Mouse (Mus musculus) stomach, postnatal 0 days (tissue): ENCODE data around the gene Osbpl8. TPM values are rescaled to one million over a fixed set of nuclear protein-coding genes. Genes with fewer than 3 reads are reported as not detected.
A peak's percentile ranks its signal among the peaks of the same experiment; 100 is the strongest.

Experiments used
- ATAC-seq: fragments of 200-750 bp; cut with Nextera tagmentation; 2 replicates; pipeline ENCODE4 v1.8.0; 2017; ENCODE audit not compliant: low FRiP score, low TSS enrichment
- DNase-seq: peaks from one replicate; pipeline ENCODE4 v3.0.0-alpha.2; 2016; ENCODE audit warnings: low spot score
- H3K27ac ChIP-seq: fragments of 300-500 bp; sonication (generic); replicated peaks from 2 replicates; pipeline ENCODE4 v1.5.1; 2014; ENCODE audit warnings: mild to moderate bottlenecking, control low read depth
- H3K27me3 ChIP-seq: fragments of 300-500 bp; sonication (generic); 2 replicates; pipeline ENCODE4 v1.6.1; 2014; ENCODE audit warnings: low read length; ENCODE audit not compliant: control insufficient read depth, insufficient read depth
- H3K36me3 ChIP-seq: fragments of 300-500 bp; sonication (generic); 2 replicates; pipeline ENCODE4 v1.6.1; 2014; ENCODE audit warnings: low read length, mixed read lengths; ENCODE audit not compliant: control insufficient read depth, insufficient read depth
- H3K4me1 ChIP-seq: fragments of 300-500 bp; sonication (generic); replicated peaks from 2 replicates; pipeline ENCODE4 v1.6.1; 2014; ENCODE audit warnings: antibody characterized with exemption; ENCODE audit not compliant: control insufficient read depth, insufficient read depth
- H3K4me2 ChIP-seq: fragments of 300-500 bp; sonication (generic); replicated peaks from 2 replicates; pipeline ENCODE4 v1.6.1; 2014; ENCODE audit warnings: low read depth, mild to moderate bottlenecking, control low read depth, moderate library complexity
- H3K4me3 ChIP-seq: fragments of 300-500 bp; sonication (generic); 2 replicates; pipeline ENCODE4 v1.5.1; 2014; ENCODE audit warnings: low read depth, low read length, control low read depth
- H3K9ac ChIP-seq: fragments of 300-500 bp; sonication (generic); 2 replicates; pipeline ENCODE4 v1.6.1; 2014; ENCODE audit warnings: mild to moderate bottlenecking, low read length, control low read depth, mixed read lengths
- H3K9me3 ChIP-seq: fragments of 300-500 bp; sonication (generic); 2 replicates; pipeline ENCODE4 v1.6.1; 2016; ENCODE audit warnings: low read length; ENCODE audit not compliant: control insufficient read depth
- CTCF ChIP-seq: IDR thresholded peaks from 2 replicates; pipeline ENCODE4 v1.5.1; 2016; ENCODE audit warnings: antibody characterized with exemption, low read depth, mild to moderate bottlenecking, moderate library complexity
- EP300 ChIP-seq: optimal IDR thresholded peaks from 2 replicates; pipeline ENCODE3; 2016; ENCODE audit warnings: antibody characterized with exemption
- WGBS: fragments of 180-500 bp; shearing (Covaris S2); extraction: QIAGEN DNeasy Blood & Tissue Kit; methylation state at CpG from one replicate; pipeline ENCODE4 v1.1.7; 2014; 5-methylcytosine and 5-hydroxymethylcytosine counted together
- polyA plus RNA-seq: library from polyadenylated mRNA; unstranded; fragments of >200 nt; fragmentation: Nextera tagmentation; extraction: Ambion mirVana; gene quantifications from 2 replicates; pipeline ENCODE4 v1.2.1, GENCODE M21; 2015

Osbpl8 gene
- 4.5 and 5.1 TPM in 2 replicates for polyA plus RNA-seq

GRCm38 (mm10) chr10:111164304-111165218, at the start of gene Osbpl8:
Osbpl8 (plus strand) TSS chr10:111164752.
- no peaks in the 10 kb centered on the region for H3K27me3 ChIP-seq
- H3K4me1 ChIP-seq: no peaks in the 10 kb centered on the region
- peak within 1 kb of the TSS; percentile 84 for H3K4me2 ChIP-seq
- peak within 1 kb of the TSS; percentile 89 for H3K4me3 ChIP-seq
- DNase-seq: peak; percentile 99
- H3K9ac ChIP-seq: peak within 1 kb of the TSS; percentile 95
- peak; percentile 97 for ATAC-seq
- no peak; the same call in 1 of the 2 replicates for TF ChIP-seq CTCF
- TF ChIP-seq EP300: no peak
- peak within 1 kb of the TSS; percentile 93 for H3K27ac ChIP-seq
- WGBS: under 1% methylated on average over 56 of the region's 84 CpGs
- H3K9me3 ChIP-seq: no peaks in the 10 kb centered on the region
- H3K36me3 ChIP-seq: no peaks in the 10 kb centered on the region

DNA sequence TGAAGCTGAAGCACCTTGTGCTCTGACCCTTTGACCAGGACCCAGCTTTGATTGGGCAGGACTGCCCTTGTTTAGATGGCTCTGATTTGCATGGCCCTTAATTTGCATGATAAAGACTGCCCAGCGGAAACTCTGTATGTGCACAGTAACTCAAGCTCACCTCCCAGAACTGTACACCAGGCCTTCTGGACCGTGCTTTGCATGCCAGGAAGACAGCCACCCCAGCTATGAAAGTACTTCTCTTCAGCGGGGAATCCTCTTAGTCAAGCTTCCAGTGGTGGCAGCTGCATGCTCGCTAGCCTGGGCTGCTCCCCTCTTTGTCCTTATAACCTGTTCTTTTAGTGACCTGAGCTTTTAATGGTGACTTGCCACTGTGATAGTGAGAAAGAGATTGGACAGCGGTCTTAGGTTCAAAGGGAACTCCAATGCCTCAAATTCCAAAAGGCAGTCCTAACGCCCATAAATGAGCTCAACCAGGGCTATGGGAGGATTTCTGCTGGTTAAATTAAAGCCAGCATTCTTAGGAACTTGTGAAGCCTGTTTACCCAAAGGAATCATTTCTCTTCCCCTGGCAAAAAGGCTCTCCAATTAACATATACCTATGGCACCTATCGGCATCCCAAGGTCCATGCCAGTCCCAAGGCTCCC, 47.2 kb upstream of the Osbpl8 start:
- no peaks in the 10 kb centered on the region for H3K36me3 ChIP-seq
- H3K4me3 ChIP-seq: no peak overlapping the region
- no peak overlapping the region for H3K27ac ChIP-seq
- H3K9ac ChIP-seq: no peak overlapping the region
- TF ChIP-seq EP300: no peak
- no peak for TF ChIP-seq CTCF
- H3K4me2 ChIP-seq: no peak overlapping the region
- H3K4me1 ChIP-seq: no peaks in the 10 kb centered on the region
- no peaks in the 10 kb centered on the region for H3K27me3 ChIP-seq
- no peaks in the 10 kb centered on the region for H3K9me3 ChIP-seq
- WGBS: 66% methylated on average over 7 of the region's 7 CpGs
- ATAC-seq (no peak), DNase-seq (no peak)

GRCm38 (mm10) chr10:111118292-111118691, 46.3 kb upstream of the Osbpl8 start:
- no peak for TF ChIP-seq CTCF
- no peak for TF ChIP-seq EP300
- Histone ChIP-seq H3K4me1 (no peaks in the 10 kb centered on the region), H3K9ac (no peak overlapping the region), H3K4me2 (no peak overlapping the region), H3K36me3 (no peaks in the 10 kb centered on the region), H3K9me3 (no peaks in the 10 kb centered on the region), H3K27me3 (no peaks in the 10 kb centered on the region), H3K27ac (no peak overlapping the region), H3K4me3 (no peak overlapping the region)
- ATAC-seq (no peak), DNase-seq (no peak)
- WGBS: 80% methylated on average over 9 of the region's 9 CpGs

DNA sequence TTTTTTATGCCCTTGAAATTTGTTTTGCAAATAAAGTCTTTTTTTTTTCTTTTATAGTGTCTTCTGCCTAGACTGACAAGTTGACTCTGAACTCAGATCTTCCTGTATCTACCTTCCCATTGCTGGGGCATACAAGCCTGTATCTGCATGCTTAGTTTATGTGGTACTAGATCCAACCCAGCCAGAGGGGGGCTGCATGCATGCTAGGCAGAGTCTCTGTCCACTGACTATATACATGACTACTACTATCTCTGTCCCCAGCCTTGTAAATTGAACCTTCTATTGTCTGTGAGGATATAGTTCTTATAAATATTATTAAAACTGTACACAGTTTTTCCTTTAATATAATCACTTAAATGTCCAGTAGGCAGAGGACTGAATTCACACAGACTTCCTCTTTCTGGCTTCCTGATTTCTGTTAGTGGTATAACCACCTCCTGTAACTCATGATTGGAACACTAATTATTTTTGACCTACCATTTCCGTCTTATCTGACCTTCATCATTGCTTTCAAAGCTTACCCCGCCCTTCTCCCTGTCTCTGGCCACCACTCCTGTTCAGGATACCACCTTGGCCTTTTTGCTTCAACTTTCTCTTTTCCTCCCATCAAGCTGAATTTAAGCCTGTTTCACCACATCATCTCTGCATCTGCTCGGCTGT, 45.4 kb upstream of the Osbpl8 start:
- Histone ChIP-seq H3K4me2 (no peak overlapping the region), H3K27ac (no peak overlapping the region), H3K9me3 (no peaks in the 10 kb centered on the region), H3K4me1 (no peaks in the 10 kb centered on the region), H3K27me3 (no peaks in the 10 kb centered on the region), H3K9ac (no peak overlapping the region), H3K4me3 (no peak overlapping the region), H3K36me3 (no peaks in the 10 kb centered on the region)
- ATAC-seq (no peak), DNase-seq (no peak)
- TF ChIP-seq EP300: no peak
- TF ChIP-seq CTCF: no peak
- 52% methylated on average over 3 of the region's 3 CpGs for WGBS

- TF ChIP-seq EP300: no peak
- no peak for TF ChIP-seq CTCF
- Histone ChIP-seq H3K9ac (no peak overlapping the region), H3K27me3 (no peaks in the 10 kb centered on the region), H3K36me3 (no peaks in the 10 kb centered on the region), H3K9me3 (no peaks in the 10 kb centered on the region), H3K27ac (no peak overlapping the region), H3K4me1 (no peaks in the 10 kb centered on the region), H3K4me3 (no peak overlapping the region), H3K4me2 (no peak overlapping the region)
- ATAC-seq (no peak), DNase-seq (no peak)
These were observed 44.8 kb upstream of the Osbpl8 start for GRCm38 (mm10) chr10:111119756-111120155.
